Mouse (Mus musculus): ENCODE results near the gene Cps1. TPM values are rescaled to one million over a fixed set of nuclear protein-coding genes. Genes with fewer than 3 reads are reported as not detected.

Cps1 gene
- polyA plus RNA-seq, 1 experiment from 2014 or later: 0.24 TPM

GRCm38 (mm10) chr1:67238446-67238845, 115.6 kb downstream of the Cps1 start:
- 77% methylated on average over 1 of the region's 1 CpGs for WGBS
- Histone ChIP-seq H3K4me2 (replicated peaks) (no peak overlapping the region), H3K9me3 (no peaks in the 10 kb centered on the region), H3K36me3 (no peaks in the 10 kb centered on the region), H3K4me1 (no peaks in the 10 kb centered on the region), H3K4me3 (no peak overlapping the region), H3K9ac (replicated peaks) (no peak overlapping the region), H3K27ac (replicated peaks) (no peak overlapping the region), H3K27me3 (no peaks in the 10 kb centered on the region)
- no peak for ATAC-seq (ENCODE audit: low FRiP score, low read depth)

DNA sequence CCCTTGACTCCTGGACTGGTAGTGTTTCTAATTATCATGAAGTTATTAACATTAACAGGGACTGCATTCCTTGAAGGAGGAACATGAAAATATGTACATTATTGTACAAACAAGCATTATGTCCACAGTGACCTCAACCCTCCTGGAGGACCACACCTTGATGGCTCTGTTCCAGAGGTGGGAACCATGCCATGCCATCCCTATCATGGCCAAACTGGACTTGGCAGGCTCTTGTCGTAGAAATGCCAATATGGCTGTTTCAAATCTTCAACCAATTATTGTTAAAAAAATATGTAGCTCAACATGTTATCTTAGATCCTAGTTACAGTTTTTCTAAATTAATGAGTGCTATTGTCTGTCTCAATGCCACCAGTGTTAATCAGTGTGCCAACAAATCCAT, 116.1 kb downstream of the Cps1 start:
- no peak overlapping the region for H3K9ac ChIP-seq (replicated peaks)
- ATAC-seq (ENCODE audit: low FRiP score, low read depth): no peak
- H3K36me3 ChIP-seq: no peaks in the 10 kb centered on the region
- H3K4me1 ChIP-seq: no peaks in the 10 kb centered on the region
- no peak overlapping the region for H3K27ac ChIP-seq (replicated peaks)
- no peak overlapping the region for H3K4me3 ChIP-seq
- no peaks in the 10 kb centered on the region for H3K27me3 ChIP-seq
- WGBS: 85% methylated on average over 1 of the region's 1 CpGs
- no peak overlapping the region for H3K4me2 ChIP-seq (replicated peaks)
- no peaks in the 10 kb centered on the region for H3K9me3 ChIP-seq

DNA sequence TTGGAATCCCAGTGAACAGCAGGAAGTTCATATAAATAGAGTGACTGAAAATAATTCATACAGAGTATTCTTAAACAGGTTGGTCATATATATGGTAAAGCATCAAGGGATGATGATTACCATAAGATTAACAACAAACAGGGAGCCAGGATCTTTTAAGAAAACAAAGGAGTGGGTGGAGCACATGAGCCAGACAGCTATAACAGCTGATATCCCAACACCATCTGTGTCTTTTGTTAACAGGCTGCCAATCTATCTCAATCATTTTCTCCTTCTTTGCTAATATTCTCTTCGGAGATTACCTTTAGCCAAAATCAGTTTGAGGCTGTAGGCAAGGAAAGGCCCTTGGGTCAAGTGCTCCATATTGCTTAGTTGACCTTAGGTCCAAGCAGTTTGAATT, 142.4 kb downstream of the Cps1 start:
- Histone ChIP-seq H3K4me3 (no peak overlapping the region), H3K4me1 (no peaks in the 10 kb centered on the region), H3K4me2 (replicated peaks) (no peak overlapping the region), H3K9ac (replicated peaks) (no peak overlapping the region), H3K27me3 (no peaks in the 10 kb centered on the region), H3K36me3 (no peaks in the 10 kb centered on the region), H3K9me3 (no peaks in the 10 kb centered on the region), H3K27ac (replicated peaks) (no peak overlapping the region)
- no peak for ATAC-seq (ENCODE audit: low FRiP score, low read depth)
- WGBS: 64% methylated on average over 1 of the region's 1 CpGs

DNA sequence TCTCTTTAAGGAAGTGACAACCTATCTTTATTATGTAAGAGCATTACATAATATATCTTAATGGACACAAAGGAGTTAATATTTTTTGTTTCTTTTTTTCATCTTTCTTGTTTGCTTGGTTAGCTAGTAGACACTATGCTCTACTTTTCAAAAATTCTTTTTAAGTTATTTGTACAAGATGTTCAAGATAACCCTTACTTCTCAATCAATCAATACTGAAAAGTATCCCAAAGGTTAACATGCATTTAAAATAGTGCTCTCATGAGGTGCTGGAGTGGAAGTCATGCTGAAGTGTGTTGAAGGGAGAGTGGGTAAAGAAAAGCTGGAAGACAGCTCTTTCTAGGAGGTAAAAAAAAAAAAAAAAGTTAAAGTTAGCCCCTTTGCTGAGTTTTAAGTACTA, 145.1 kb downstream of the Cps1 start:
- Histone ChIP-seq H3K9me3 (no peaks in the 10 kb centered on the region), H3K27me3 (no peaks in the 10 kb centered on the region), H3K4me1 (no peaks in the 10 kb centered on the region), H3K36me3 (no peaks in the 10 kb centered on the region), H3K4me2 (replicated peaks) (no peak overlapping the region), H3K4me3 (no peak overlapping the region), H3K9ac (replicated peaks) (no peak overlapping the region), H3K27ac (replicated peaks) (no peak overlapping the region)
- no peak for ATAC-seq (ENCODE audit: low FRiP score, low read depth)

GRCm38 (mm10) chr1:67268450-67268849, 145.6 kb downstream of the Cps1 start:
- H3K27me3 ChIP-seq: no peaks in the 10 kb centered on the region
- no peaks in the 10 kb centered on the region for H3K4me1 ChIP-seq
- no peaks in the 10 kb centered on the region for H3K9me3 ChIP-seq
- no peak for ATAC-seq (ENCODE audit: low FRiP score, low read depth)
- no peak overlapping the region for H3K9ac ChIP-seq (replicated peaks)
- H3K27ac ChIP-seq (replicated peaks): no peak overlapping the region
- no peaks in the 10 kb centered on the region for H3K36me3 ChIP-seq
- no peak overlapping the region for H3K4me3 ChIP-seq
- no peak overlapping the region for H3K4me2 ChIP-seq (replicated peaks)

DNA sequence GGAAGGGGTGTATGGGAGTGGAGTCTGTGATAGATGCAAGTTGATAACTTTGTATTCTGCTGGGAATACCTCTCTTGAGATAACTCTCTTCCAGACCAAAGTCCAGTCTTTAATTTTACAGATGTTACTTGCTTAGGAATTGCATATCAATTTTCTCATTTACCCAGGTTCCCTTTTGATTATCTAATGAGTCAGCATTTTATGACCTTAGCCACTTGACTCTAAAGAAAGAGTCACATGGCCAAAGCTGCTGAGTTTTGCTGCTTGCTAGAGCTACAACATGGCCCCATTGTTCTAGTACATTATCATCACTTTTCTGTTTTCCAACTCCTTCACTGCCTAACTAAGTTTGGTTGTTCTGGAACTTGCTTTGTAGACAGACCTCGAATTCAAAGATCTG, 153.4 kb downstream of the Cps1 start:
- no peaks in the 10 kb centered on the region for H3K9me3 ChIP-seq
- WGBS: 93% methylated on average over 1 of the region's 1 CpGs

More for the DNA sequence above, 153.4 kb downstream of the Cps1 start:
- ATAC-seq (ENCODE audit: low FRiP score, low read depth): no peak
- Histone ChIP-seq H3K36me3 (no peaks in the 10 kb centered on the region), H3K4me3 (no peak overlapping the region), H3K9ac (replicated peaks) (no peak overlapping the region), H3K27ac (replicated peaks) (no peak overlapping the region), H3K4me2 (replicated peaks) (no peak overlapping the region), H3K4me1 (no peaks in the 10 kb centered on the region), H3K27me3 (no peaks in the 10 kb centered on the region)

Other genes starting within 250 kb of the Cps1 start
- 1.8 and 2.0 TPM in 2 replicates for gene Myl1, start 177.6 kb upstream of the Cps1 start, polyA plus RNA-seq (2016; fragmentation: Nextera tagmentation; extraction: Ambion mirVana)
- gene Lancl1, start 84.2 kb upstream of the Cps1 start, polyA plus RNA-seq (2016; fragmentation: Nextera tagmentation; extraction: Ambion mirVana): 93.9 and 103 TPM in 2 replicates